Mouse (Mus musculus): ENCODE measurements around the gene Dcbld1.

Dcbld1 gene

DNA sequence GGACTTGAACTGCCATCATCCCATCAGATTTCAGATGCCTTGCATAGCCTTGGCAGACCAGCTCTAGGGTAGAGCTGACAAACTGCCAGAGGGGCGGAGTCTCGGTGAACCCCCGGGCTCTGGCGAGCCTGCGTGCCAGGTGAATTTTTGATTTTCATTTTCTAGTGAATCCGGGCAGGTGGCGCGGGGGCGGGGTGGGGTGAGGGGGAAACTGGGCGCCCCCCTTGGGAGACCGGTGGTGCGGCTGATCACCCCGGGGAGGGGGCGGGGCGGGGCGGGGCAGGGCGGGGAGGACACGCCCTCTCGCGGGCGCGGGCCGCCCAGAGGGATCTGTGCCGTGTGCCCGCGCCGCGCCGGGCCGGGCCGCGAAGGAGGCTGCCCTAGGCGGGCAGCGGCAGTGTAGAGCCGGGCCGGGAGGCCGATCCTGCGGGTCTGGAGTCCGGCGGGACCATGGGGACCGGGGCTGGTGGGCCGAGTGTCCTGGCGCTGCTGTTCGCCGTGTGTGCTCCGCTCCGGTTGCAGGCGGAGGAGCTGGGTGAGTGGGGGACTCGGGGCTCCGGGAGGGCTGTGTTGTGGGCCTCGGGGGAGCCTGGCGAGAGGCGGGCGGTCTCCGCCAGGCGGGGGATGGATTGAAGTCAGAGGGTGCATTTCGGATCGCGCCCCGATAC lies at the start of gene Dcbld1:
Gene Dcbld1 (plus strand): TSS at position 319 of the 668 bp plus-strand sequence.
- DNase-seq (ENCODE audit: low read depth), result no peak

DNA sequence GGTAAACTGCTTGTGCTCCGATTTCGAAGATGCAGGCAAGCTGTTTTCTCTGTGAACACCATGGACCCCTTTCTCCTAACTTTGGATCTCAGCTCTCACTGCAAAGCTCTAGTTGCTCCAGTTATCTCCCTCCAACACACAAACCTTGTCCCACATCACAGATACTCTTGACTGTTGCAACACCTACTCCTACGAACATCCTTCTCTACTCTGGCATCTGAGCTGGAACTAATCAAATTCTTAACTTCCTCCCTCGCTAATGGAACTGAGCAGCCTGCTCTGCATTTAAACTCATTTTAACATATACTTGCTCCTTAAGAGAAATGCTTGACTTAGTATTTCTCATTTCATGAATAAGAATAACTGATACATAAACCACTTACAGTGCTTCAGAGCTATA lies 47.5 kb upstream of the Dcbld1 start:
- no peak for DNase-seq (ENCODE audit: low read depth)

DNA sequence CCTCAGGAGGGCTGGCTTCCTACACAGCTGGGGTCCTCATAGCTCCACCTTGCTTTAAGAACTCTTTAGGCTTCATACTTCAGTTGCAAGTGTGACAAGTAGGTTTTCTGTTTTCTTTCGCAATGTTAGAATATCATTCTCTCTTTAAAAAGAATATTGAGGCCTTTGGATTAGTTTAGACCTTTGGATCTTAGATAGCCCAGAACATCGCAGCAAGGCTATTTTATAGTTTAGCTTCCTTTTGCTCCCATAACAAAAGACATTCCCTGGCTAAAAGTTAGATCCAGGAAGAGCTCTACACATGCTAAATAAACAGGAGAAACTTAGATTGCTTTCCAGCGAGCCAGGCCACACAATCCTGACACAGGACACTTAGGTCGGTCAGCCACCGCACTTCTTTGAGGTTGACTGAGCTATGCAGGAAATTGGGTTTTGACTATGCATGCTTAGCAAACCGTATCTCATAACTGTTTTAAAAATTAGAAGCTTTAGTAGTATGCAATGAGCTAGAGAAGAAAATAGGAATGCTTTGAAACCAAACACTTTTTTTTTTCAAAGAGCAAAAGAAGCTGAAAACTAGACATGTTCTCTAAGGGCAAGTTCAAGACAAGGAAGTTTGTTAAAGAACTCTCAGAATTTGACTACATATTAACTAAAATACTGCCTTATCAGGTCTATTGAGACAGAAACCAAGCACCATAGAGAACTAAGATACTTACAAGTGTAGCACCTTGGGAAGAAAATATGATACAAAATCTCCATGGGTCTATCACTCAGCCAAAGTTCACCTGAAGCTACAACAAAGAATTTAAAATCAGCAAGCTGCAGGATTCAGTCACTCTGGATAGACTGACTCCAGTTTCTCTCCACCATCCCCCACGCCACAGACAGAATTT lies 38.2 kb upstream of the Dcbld1 start, which contains the start of gene Ros1:
Gene Ros1 (minus strand): TSS at position 288 of the 896 bp plus-strand sequence.
- no peak for DNase-seq (ENCODE audit: low read depth)

DNA sequence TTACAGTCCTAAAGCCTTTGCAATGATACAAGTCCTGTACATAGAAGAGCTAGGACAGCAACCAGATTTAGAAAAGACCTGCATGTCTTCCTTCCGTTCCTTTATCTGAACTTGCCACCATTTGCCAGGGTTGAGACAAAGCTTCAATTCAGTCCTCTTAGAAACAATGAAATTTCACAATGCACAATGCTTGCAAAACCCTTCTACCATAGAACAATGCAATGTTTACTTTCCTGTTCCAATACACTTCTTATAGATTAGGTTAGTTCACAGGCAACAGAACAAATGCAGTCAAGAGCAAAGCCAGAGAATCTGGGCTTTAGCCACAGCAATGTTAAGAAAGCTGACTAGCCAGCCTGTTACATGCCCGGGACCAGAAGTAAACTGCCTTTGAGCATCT lies 29.4 kb upstream of the Dcbld1 start:
- no peak for DNase-seq (ENCODE audit: low read depth)

DNA sequence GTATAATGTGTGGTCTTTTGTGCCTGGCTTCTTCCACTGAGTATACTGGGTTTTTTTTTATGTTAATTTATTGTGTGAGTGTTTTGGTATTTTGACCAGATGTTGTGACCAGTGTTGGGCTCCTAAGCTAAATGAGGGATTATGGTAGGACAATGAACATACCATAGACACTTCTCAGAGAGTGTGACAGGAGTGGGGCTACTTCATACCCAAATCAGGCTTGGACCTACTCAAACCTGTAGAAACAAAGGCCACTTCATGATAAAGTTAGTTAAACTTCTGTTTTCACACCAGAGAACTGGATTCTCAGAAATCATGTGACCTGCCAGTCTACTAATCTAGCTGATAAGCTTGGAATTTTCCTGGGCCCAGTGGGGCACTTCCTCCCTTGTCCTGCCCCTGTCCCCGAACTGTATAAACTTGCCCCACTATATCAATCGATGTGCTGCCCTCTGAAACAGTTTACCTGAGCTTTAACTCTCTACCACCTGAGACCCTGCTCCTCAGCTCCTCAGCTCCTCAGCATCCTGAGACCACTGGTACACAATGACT lies 18.1 kb upstream of the Dcbld1 start:
- no peak for DNase-seq (ENCODE audit: low read depth)

DNA sequence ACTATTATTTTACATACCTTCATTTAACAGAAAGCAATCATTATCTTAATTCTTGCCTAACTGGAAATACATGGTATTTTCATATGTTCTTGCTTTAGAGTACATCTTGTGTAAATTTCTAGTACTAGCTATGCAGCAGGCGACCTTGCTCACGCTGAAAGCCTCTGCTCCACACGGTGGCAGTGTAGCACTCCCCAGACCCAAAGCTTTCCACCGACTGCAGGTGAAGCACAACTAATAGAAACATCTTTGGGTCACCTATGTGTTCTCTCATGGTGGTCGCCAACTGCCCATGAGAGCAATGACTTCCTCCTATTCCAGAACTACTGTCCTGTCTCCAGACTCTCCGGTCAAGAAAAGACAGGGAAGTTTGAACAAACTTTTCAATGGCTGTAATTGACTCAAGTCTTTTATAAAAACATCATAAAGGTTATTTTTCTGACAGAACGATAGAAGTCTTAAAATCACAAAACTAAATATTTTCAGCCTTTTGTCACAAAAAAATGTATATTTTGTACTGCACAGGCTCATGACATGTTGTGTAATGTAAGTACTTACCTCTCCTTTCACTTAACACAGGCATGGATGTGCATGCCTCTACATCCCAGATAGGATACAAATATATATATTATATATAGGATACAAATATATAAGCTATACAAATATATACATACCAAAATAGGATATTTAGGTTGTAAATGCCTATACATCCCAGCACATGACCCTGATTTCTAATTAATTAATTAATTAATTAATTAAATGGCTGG lies 16.4 kb upstream of the Dcbld1 start:
- no peak for DNase-seq (ENCODE audit: low read depth)

DNA sequence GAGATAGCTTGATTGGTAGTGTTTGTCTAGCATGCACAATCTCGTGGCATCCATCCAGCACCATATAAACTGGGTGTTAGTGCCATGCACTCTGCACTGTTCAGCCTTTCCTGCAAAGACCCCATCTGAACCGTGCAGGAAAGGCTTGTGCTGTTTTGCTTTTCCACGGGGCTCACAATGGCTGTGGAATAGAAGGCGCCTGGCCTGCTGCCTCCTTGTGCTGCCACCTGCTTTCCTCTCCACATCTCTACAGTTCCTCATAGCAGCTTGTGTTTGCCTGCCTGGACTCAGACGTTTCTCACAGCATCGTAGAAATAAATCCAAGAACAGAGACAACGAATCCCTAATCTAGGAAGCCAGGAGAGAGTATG lies 15.9 kb upstream of the Dcbld1 start:
- DNase-seq (ENCODE audit: low read depth), result no peak

DNA sequence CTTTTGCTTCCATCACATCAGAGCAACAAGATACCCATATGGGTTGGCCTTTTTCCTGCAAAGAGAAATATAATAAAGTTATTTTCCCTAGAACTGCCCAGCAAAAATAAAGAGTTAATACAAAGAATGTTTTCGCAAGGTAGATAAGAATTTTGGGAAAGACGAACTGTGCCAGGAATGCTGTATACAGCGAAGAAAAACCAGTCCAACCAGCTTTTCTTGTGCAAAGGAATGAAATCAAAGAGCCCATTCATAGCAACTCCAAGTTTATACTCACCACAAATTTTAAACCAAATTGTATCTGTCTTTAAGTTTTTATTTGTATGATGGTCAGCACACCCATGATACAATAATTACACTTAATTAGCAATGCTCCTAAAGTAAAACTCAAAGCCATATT lies 13.8 kb upstream of the Dcbld1 start:
- DNase-seq (ENCODE audit: low read depth), result no peak

DNA sequence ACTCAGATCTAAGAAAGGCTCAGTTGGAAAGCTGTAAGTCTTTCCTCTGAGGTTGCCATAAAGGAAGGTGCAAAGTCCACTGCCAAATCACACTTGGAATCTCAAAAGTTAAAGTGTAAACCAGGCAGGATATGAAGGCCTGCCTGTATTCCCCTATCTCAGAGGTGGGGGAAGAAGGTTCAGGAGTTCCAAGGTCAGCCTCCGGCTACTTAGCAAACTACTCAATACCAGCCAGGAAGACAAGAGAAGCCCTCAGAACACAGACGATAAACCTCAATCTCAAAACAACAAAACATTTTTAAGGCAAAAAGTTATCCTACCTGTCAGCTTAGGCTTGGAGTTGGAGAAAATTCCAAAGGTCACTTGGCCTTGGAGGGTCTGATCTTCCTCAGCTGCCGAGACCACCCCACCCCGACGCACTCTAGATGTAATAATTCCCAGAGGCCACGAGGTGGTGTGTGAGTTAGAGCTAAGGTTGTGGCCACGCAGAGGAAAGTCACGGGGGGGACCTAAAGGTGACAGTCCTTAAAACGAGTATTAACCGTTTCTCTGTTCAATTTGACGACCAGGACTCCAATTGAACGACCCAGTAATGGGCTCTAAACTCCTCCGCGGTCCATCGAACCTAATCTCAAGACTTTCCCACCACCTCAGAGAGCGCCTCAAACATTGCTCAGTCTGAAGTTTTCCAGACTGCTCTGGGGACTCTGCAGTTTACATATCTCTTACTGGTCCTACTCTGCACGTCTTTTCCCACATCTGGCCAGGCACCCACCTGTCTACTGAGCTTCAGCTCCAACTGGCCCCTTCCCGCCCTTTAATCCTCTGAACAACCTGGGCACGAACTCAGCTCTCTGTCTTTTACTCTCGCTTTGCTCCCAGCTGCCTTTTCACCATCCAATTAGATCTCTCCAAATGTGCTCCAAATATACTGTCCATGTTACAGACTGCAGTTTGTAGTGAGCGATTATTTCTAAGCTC lies 933 bp upstream of the Dcbld1 start:
- no peak for DNase-seq (ENCODE audit: low read depth)

DNA sequence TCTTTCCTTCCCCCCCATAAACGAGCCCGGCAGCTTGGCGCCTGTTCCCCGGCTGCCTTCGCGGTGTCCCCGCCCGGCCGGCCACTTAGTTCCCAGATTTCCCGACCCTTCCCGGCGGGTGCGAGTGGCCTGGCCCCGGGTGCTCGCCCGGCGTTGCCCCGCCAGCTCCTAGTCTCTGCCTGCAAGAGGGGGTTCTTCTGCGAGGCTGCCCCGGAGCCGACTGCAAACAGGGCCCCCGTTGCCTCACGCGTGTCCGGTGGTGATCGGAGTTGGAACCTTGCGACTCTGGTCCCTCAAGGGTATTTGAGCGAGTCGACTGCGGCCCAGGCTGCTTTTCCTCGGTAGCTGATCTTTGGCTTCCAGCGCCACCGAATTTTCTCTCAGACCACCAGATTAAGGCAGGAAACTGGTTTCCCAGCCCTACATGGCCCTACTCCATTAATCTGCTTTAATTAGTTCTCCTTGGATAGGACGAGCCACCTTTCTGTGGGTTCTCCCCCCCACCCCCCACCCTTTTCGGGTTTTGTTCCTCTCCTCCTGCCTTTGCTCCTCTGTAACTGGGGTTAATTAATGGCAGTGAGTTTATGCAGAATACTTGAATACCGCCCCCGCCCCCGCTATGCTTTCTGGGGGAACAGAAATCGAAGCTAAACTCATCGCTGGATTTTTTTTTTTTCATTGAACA lies 692 bp downstream of the Dcbld1 start:
- DNase-seq (ENCODE audit: low read depth), result no peak

DNA sequence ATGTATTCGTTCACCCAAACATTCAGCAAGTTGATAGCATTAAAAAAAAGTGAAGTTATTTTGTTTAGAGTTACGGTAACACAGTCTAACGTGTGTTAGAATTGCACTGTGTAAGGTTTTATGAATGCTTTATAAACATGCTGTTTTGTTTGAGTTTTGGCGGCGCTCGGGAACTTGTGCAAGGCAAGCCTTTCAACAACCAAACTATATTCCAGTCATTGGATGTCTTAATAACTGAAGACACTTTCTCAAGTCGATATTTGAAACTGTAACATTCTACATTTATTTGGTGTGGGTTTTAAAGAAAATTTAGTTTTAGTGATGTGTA lies 1.2 kb downstream of the Dcbld1 start:
- no peak for DNase-seq (ENCODE audit: low read depth)

DNA sequence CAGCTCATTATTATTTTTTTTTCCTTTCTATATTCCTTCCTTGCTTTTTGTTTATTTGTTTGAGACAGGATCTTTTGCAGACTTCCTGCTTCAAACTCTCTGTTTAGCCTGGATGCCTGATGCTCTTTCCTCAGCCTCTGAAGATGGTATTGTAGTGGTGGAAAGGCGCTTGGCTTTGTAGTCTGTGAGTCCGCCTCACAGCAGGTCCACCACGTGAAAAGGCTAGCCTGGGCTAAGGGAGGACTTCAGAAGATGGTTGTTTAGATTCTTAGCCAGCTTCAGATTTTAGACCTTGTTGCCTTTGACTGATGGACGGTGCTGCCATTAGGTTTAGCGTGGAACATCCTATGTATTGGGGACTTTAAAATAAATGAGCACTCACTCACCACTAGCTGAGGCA lies 2.0 kb downstream of the Dcbld1 start:
- DNase-seq (ENCODE audit: low read depth), result no peak

DNA sequence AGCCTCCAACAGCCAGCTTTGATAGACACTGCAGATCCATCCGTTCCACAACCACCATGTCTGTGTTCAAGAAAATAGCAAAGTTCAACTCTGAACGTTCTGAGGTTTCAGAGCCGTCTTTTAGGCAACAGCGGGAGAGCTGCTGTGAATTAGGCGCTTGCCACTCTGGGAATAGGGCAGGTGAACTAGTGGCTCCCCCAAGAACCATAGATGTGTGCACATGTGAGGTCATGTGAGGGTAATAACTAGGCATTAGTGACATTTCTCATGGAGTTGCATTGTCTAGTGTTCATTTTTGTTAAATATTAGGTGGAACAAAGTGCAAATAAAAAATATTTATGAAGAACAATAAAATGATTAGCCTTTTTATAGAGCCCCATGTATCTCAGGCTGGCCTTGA lies 8.6 kb downstream of the Dcbld1 start:
- no peak for DNase-seq (ENCODE audit: low read depth)

DNA sequence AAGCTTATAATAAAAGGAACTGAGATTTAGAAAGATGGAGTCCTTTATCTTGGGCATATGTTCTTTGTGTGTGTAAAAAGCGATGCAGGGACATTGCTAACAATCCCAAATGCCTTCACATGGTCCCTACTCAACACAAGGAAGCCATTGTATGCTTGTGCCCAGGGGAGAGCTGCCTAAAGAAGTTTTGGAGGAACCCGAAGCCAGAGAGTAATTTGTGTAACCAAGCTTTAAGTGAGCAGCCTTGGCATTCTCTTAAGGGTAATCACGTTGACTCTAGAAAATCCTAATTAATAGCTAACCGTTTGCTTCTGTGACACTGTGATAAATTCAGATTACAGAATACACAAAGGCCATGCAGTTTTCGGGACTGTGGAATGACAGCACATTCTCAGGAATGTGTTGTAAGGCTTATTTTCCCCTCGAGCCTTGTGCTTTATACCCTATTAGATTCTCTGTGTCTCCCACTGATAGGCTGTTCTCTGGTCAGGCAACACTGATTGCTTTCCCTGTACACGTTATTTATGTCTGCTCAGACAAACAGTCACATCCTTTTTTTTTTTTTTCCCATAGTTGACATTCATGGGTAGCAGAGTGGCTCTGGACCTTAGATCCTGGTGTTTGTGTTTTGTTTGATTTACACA lies 9.4 kb downstream of the Dcbld1 start:
- no peak for DNase-seq (ENCODE audit: low read depth)

DNA sequence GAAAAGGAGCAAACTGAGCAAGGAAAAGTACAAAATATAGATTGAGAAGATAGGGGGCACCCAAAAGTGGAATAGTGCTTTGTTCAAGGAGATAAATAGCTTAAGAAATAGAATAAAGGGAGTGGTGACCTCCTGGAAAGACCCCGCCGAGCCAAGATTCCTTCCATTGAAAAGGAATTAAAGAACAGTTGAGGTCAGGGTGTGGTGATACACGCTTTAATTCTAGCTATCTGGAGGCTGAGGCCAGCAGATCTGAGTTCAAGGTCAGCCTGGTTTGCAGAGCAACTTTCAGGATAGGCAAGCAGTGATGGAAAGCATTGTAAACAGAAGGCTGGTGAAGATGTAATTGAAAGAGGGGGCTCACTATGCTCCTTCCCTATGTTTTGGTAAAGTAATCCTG lies 12.8 kb downstream of the Dcbld1 start:
- DNase-seq (ENCODE audit: low read depth), result no peak

DNA sequence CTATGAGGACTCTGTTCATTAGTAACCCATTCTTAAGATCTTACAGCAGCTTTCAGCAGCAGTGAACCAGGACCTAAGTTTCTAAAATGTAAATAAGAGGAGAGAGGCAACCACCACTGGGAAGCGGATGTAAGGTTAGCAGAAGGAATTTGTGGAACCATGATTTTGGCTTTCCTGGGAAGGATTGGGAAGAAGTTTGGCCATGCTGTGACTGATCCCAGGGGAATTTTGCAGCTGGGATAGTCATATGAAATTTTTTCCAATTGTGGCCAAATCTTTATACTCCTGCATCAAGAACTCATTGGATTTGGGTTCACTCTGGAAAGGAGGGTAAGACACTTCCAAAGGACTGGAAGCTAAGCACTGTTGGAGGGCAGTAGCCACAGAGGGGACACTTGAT lies 18.8 kb downstream of the Dcbld1 start:
- DNase-seq (ENCODE audit: low read depth), result no peak

DNA sequence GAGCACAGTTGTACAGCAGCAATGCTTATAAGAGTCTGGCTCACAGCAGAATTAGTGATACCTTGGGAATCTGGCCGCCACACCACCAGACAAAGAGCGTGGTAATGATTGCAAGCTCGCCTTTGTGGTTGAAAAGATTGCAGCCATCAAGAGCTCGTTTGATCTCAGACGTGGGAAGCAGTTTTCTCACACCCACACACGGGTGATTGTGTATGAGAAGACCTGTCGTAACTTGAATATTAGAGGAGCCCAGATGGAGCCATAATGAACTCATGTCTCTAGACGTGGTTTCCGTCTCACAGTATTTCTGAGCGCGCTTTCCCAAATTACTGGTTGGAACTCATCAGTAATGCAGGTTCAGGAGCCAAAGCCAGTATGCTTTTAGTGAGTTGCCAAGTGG lies 20.0 kb downstream of the Dcbld1 start:
- DNase-seq (ENCODE audit: low read depth), result no peak

DNA sequence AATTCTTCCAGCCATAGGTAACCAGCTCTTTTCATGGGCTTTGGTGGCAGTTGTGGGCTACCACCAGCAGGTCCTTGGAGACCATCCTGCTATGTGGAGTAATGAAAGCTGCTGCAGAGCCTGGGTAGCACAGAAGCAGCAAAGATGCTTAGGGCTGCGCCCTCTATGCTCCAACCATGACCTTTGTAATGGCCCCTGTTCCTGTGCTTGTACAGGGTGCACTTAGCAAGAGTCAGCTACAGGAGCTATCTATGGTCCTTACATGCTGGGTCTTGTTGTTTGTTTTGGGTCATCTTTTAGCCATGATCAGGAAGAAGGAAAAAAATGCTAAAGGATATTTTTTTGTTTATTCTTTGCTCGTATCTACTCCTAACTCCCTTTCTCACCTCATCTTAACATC lies 24.3 kb downstream of the Dcbld1 start:
- DNase-seq (ENCODE audit: low read depth), result no peak

DNA sequence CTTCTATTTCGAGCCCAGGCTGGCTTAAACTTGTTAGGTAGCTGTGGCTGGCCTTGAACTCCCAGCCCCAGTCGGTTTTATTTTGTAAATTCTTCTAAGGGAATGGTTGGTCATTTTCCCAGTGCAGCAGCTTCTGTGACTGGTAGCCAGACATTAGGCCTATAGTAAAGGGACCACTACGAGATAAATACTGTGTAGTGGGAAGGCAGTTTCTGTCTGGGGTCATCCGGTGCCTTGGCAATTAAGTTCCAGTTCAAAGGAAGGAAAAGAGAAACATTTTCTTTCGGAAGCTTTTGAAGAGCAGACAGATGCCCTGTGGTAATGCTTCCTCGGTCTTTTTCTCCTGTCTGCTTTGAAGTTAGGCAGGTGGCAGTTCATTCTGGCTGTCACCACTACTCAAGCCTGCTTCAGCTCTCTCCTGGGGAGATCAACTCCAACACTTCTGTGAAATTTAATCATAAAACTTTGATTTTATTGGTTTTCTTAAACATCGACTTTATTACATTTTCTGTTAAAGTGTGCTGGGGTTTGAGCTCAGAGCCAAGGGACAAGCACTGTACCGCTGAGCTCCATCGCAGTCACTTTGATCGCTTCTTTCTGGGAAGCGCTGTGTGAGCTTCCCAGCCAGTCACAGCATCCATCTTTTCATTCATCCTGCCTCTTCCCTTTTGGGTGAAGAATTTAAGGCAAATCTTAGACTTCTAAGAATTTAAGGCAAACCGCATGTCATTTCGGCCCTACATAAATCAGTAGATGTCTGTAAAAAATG lies 24.9 kb downstream of the Dcbld1 start:
- DNase-seq (ENCODE audit: low read depth), result no peak

DNA sequence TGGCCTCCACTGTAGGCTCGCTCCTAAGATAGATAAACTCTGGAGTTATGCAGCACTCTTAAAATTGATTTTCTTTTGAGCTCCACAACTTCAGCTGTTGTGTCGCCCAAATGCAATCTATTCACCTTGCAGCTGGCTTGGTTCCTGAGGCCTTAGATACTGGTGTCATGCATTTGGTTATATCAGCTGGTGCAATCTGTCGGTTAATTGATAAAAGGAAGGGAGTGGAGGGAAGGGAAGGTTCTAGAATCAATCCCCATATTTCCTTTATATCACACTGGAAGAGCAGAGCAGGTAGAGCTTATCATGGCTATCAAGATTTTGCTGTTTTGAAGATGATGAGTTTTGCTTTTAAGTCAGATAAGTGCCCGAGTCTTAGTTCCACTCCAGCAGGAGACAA lies 26.8 kb downstream of the Dcbld1 start:
- DNase-seq (ENCODE audit: low read depth), result no peak
